Mouse (Mus musculus) heart, embryonic 16.5 days (tissue): ENCODE data around the gene Asf1b. TPM values are rescaled to one million over a fixed set of nuclear protein-coding genes. Genes with fewer than 3 reads are reported as not detected.

ENCODE experiments used
- ATAC-seq: fragments of 200-750 bp; cut with Nextera tagmentation; replicated peaks from 2 replicates; pipeline ENCODE4 v1.8.0; 2017; ENCODE audit warnings: moderate number of reproducible peaks; ENCODE audit not compliant: insufficient read depth, low FRiP score; ENCODE audit errors: extremely low read depth
- H3K27ac ChIP-seq: fragments of 300-500 bp; sonication (generic); 2 replicates; pipeline ENCODE4 v1.5.1; 2014; ENCODE audit warnings: mild to moderate bottlenecking, low read length, control low read depth, moderate library complexity
- H3K27me3 ChIP-seq: fragments of 300-500 bp; sonication (generic); 2 replicates; pipeline ENCODE4 v1.6.1; 2014; ENCODE audit warnings: low read length, mixed read lengths; ENCODE audit not compliant: control insufficient read depth, insufficient read depth
- H3K36me3 ChIP-seq: fragments of 300-500 bp; sonication (generic); 2 replicates; pipeline ENCODE4 v1.6.1; 2014; ENCODE audit not compliant: control insufficient read depth, insufficient read depth
- H3K4me1 ChIP-seq: fragments of 300-500 bp; sonication (generic); 2 replicates; pipeline ENCODE4 v1.6.1; 2014; ENCODE audit warnings: low read length, mixed read lengths; ENCODE audit not compliant: control insufficient read depth, insufficient read depth
- H3K4me2 ChIP-seq: fragments of 300-500 bp; sonication (generic); 2 replicates; pipeline ENCODE4 v1.6.1; 2014; ENCODE audit warnings: low read depth, mild to moderate bottlenecking, control low read depth, low read length
- H3K4me3 ChIP-seq: fragments of 300-500 bp; sonication (generic); 2 replicates; pipeline ENCODE4 v1.5.1; 2014; ENCODE audit warnings: mild to moderate bottlenecking, control low read depth, low read length
- H3K9ac ChIP-seq: fragments of 300-500 bp; sonication (generic); 2 replicates; pipeline ENCODE4 v1.6.1; 2014; ENCODE audit warnings: low read length, control low read depth
- H3K9me3 ChIP-seq: fragments of 300-500 bp; sonication (generic); replicated peaks from 2 replicates; pipeline ENCODE4 v1.6.1; 2016; ENCODE audit warnings: low read length; ENCODE audit not compliant: control insufficient read depth
- WGBS: fragments of 180-500 bp; shearing (Covaris S2); extraction: QIAGEN DNeasy Blood & Tissue Kit; methylation state at CpG from one replicate; pipeline ENCODE4 v1.1.7; 2014; 5-methylcytosine and 5-hydroxymethylcytosine counted together
- polyA plus RNA-seq: library from polyadenylated mRNA; unstranded; fragments of >200 nt; fragmentation: Nextera tagmentation; extraction: Ambion mirVana; gene quantifications from 2 replicates; pipeline ENCODE4 v1.2.1, GENCODE M21; 2015

The Asf1b gene
- polyA plus RNA-seq, 1 experiment from 2014 or later = 69.1 TPM

- no peak overlapping the region for H3K9ac ChIP-seq
- H3K4me1 ChIP-seq = peaks cover 9% of the 10 kb centered on the region
- peaks cover 14% of the 10 kb centered on the region for H3K36me3 ChIP-seq
- H3K9me3 ChIP-seq = no peaks in the 10 kb centered on the region
- no peaks in the 10 kb centered on the region for H3K27me3 ChIP-seq
- H3K4me2 ChIP-seq = no peak overlapping the region
- ATAC-seq = no peak
- H3K4me3 ChIP-seq = no peak overlapping the region
- H3K27ac ChIP-seq = no peak overlapping the region
- WGBS = 70% methylated on average over 3 of the region's 3 CpGs
Observed at GRCm38 (mm10) chr8:83921558-83921957, 33.7 kb upstream of the Asf1b start.

GRCm38 (mm10) chr8:83922727-83923126 is 32.6 kb upstream of the Asf1b start:
- H3K9me3 ChIP-seq = no peaks in the 10 kb centered on the region
- H3K4me2 ChIP-seq = no peak overlapping the region
- no peak overlapping the region for H3K9ac ChIP-seq
- no peak for ATAC-seq
- peaks cover 14% of the 10 kb centered on the region for H3K36me3 ChIP-seq
- no peaks in the 10 kb centered on the region for H3K27me3 ChIP-seq
- 85% methylated on average over 8 of the region's 8 CpGs for WGBS
- H3K27ac ChIP-seq = no peak overlapping the region
- peaks cover 4% of the 10 kb centered on the region for H3K4me1 ChIP-seq
- H3K4me3 ChIP-seq = no peak overlapping the region

DNA sequence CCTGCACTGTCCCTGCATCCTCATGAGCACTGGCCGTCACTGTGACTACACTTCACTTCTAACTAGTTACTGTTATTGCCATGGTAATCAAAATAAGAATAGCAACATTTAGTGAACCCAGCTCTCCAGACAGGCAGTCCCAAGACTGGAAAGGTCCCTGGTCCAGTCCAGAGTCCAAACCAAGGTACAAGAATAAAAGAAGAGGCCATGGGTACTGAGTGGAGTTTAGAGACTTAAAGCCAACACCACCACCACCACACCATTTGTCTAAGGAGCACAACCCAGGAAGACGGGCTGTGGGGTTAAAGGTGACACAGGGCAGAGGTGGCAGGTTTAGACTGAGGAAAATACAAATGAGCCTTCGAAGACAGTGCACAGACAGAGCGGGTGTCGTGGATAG is 30.7 kb upstream of the Asf1b start:
- H3K27me3 ChIP-seq = no peaks in the 10 kb centered on the region
- no peaks in the 10 kb centered on the region for H3K4me1 ChIP-seq
- peaks cover 11% of the 10 kb centered on the region for H3K36me3 ChIP-seq
- 83% methylated on average over 5 of the region's 5 CpGs for WGBS
- H3K9ac ChIP-seq = no peak overlapping the region
- H3K4me2 ChIP-seq = no peak overlapping the region
- no peak for ATAC-seq
- H3K4me3 ChIP-seq = no peak overlapping the region
- H3K27ac ChIP-seq = no peak overlapping the region
- H3K9me3 ChIP-seq = no peaks in the 10 kb centered on the region

DNA sequence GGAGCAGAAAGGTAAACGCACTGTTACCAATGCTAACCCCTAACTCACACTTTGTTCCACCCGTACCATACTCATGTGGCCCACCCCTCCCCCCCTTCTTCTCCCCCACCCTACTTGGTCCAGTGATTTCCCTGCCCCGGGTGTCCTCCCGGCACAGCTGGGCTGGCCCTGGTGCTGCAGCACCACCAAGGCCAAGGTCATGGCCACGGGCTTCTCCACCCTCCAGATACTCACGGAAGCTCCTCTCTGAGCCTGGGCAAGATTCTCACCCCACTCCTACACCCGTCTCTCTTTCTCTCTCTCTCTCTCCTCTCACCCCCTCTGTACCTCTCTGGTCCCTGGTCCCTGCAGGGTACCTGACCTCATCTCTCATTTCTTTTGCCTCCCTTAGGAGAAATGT is 29.0 kb upstream of the Asf1b start:
- H3K4me1 ChIP-seq = no peaks in the 10 kb centered on the region
- H3K36me3 ChIP-seq = peaks cover 15% of the 10 kb centered on the region

GRCm38 (mm10) chr8:83934222-83934621 is 21.1 kb upstream of the Asf1b start:
- no peak overlapping the region for H3K4me2 ChIP-seq
- no peak for ATAC-seq
- no peak overlapping the region for H3K4me3 ChIP-seq
- H3K9ac ChIP-seq = no peak overlapping the region
- 80% methylated on average over 5 of the region's 5 CpGs for WGBS
- H3K4me1 ChIP-seq = no peaks in the 10 kb centered on the region
- H3K9me3 ChIP-seq = no peaks in the 10 kb centered on the region
- H3K27ac ChIP-seq = no peak overlapping the region
- H3K36me3 ChIP-seq = peaks cover 37% of the 10 kb centered on the region
- no peaks in the 10 kb centered on the region for H3K27me3 ChIP-seq

More for the DNA sequence above, 29.0 kb upstream of the Asf1b start:
- ATAC-seq = no peak
- no peak overlapping the region for H3K4me3 ChIP-seq
- no peaks in the 10 kb centered on the region for H3K27me3 ChIP-seq
- H3K9ac ChIP-seq = no peak overlapping the region
- H3K9me3 ChIP-seq = no peaks in the 10 kb centered on the region
- no peak overlapping the region for H3K27ac ChIP-seq
- no peak overlapping the region for H3K4me2 ChIP-seq
- WGBS = 62% methylated on average over 7 of the region's 7 CpGs

DNA sequence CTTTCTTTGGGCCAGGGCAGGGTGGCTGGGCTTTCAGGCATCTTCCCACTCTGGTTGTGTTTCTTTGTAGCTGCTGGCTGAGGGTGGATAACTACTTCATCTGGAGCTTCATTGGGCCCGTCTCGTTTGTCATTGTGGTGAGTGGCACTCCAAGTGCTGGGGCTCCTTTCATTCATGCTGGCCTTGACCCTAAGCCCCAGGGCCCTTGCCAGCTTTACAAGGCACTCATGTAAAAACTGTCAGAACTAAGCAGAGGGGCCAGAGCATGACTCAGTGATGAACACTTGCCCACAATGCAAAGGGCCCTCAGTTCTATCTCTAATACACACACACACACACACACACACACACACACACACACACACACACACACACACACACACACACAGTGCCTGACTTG is 20.3 kb upstream of the Asf1b start:
- ATAC-seq = no peak
- H3K27ac ChIP-seq = no peak overlapping the region

GRCm38 (mm10) chr8:83935435-83935834 is 19.9 kb upstream of the Asf1b start:
- ATAC-seq = no peak
- Histone ChIP-seq H3K4me1 (no peaks in the 10 kb centered on the region), H3K27ac (no peak overlapping the region), H3K4me3 (no peak overlapping the region), H3K9me3 (no peaks in the 10 kb centered on the region), H3K36me3 (peaks cover 31% of the 10 kb centered on the region), H3K27me3 (no peaks in the 10 kb centered on the region), H3K4me2 (no peak overlapping the region), H3K9ac (no peak overlapping the region)
- WGBS = 88% methylated on average over 8 of the region's 8 CpGs

More for the DNA sequence above, 20.3 kb upstream of the Asf1b start:
- 83% methylated on average over 2 of the region's 2 CpGs for WGBS
- no peaks in the 10 kb centered on the region for H3K27me3 ChIP-seq
- H3K36me3 ChIP-seq = peaks cover 32% of the 10 kb centered on the region
- no peak overlapping the region for H3K4me2 ChIP-seq
- H3K4me3 ChIP-seq = no peak overlapping the region
- no peaks in the 10 kb centered on the region for H3K9me3 ChIP-seq
- H3K4me1 ChIP-seq = no peaks in the 10 kb centered on the region
- no peak overlapping the region for H3K9ac ChIP-seq

- WGBS = 88% methylated on average over 7 of the region's 7 CpGs
- Histone ChIP-seq H3K4me3 (no peak overlapping the region), H3K4me2 (no peak overlapping the region), H3K9me3 (no peaks in the 10 kb centered on the region), H3K36me3 (peaks cover 20% of the 10 kb centered on the region), H3K27me3 (no peaks in the 10 kb centered on the region), H3K27ac (no peak overlapping the region), H3K4me1 (no peaks in the 10 kb centered on the region), H3K9ac (no peak overlapping the region)
- ATAC-seq = no peak
Observed at GRCm38 (mm10) chr8:83937645-83938044, 17.7 kb upstream of the Asf1b start.

GRCm38 (mm10) chr8:83938330-83938729 is 17.0 kb upstream of the Asf1b start:
- Histone ChIP-seq H3K4me3 (no peak overlapping the region), H3K9ac (no peak overlapping the region), H3K27me3 (no peaks in the 10 kb centered on the region), H3K4me2 (no peak overlapping the region), H3K27ac (no peak overlapping the region), H3K9me3 (no peaks in the 10 kb centered on the region), H3K36me3 (peaks cover 20% of the 10 kb centered on the region), H3K4me1 (no peaks in the 10 kb centered on the region)
- no peak for ATAC-seq
- WGBS = 93% methylated on average over 15 of the region's 15 CpGs
